Mouse (Mus musculus): ENCODE data around the gene Racgap1.

GRCm38 (mm10) chr15:99661121-99661830, 9.8 kb upstream of the Racgap1 start:
- TF ChIP-seq POLR2A (IDR thresholded peaks at IDR 0.05; ENCODE audit: low read depth, low read length) (no peak), CTCF (conservative IDR thresholded peaks at IDR 0.05; ENCODE audit: insufficient read depth, insufficient read length, low read depth, low read length) (no peak)
